11 mouse cellular contexts compared by ENCODE assay signal in genomic region chr13:85629506-85630175, GRCm38 (mm10).
DNase-seq lines count a peak whose midpoint lies in the region; ATAC-seq and TF ChIP-seq lines count a peak whose summit lies in the region.
"Had no signal": no experiment of that assay in that cellular context is flagged by ENCODE, and none has a peak within 500 bp of the region (broad histone marks: within the 10 kb centered on the region; RNA-seq: fewer than 3 reads in every experiment).

No protein-coding gene starts in this region.

- DNase-seq in cerebellum, postnatal 14 days, result peak; percentile 3 to 19
- DNase-seq in right cerebral cortex, adult 18-20 months, result peak; percentile 21
- DNase-seq in right cerebral cortex, postnatal 4 days, result no peak
- DNase-seq in layer of hippocampus, postnatal 14 days (ENCODE audit: low spot score in 2 of 2), result peak; percentile 21 to 42
- DNase-seq in stomach, postnatal 0 days (ENCODE audit: low spot score), result no peak
- DNase-seq in testis, postnatal 10 days (ENCODE audit: low spot score), result no peak
- DNase-seq in spleen, postnatal 14 days (ENCODE audit: low spot score in 2 of 2), result no peak

- H3K4me3 ChIP-seq in stomach, postnatal 0 days (ENCODE audit: low read depth, low read length), result no peak overlapping the region
- H3K4me3 ChIP-seq: heart, embryonic 13.5 days; midbrain, embryonic 15.5 days; stomach, embryonic 15.5 days had no signal

- no peak overlapping the region for H3K4me2 ChIP-seq in stomach, postnatal 0 days (replicated peaks; ENCODE audit: low read depth)
- H3K4me2 ChIP-seq: heart, embryonic 13.5 days; midbrain, embryonic 15.5 days; stomach, embryonic 15.5 days had no signal

- H3K27me3 ChIP-seq in stomach, postnatal 0 days (ENCODE audit: control insufficient read depth, insufficient read depth, low read length), result no peaks in the 10 kb centered on the region
- H3K27me3 ChIP-seq: heart, embryonic 13.5 days; midbrain, embryonic 15.5 days; stomach, embryonic 15.5 days had no signal

- no peaks in the 10 kb centered on the region for H3K36me3 ChIP-seq in stomach, postnatal 0 days (ENCODE audit: control insufficient read depth, insufficient read depth, low read length)
- H3K36me3 ChIP-seq: heart, embryonic 13.5 days; midbrain, embryonic 15.5 days; stomach, embryonic 15.5 days had no signal

- WGBS in stomach, postnatal 0 days, result 52% methylated on average over 4 of the region's 4 CpGs

- H3K27ac ChIP-seq in stomach, postnatal 0 days (replicated peaks), result peak overlapping the region; percentile 35; the same call in 1 of the 2 replicates
- H3K27ac ChIP-seq: heart, embryonic 13.5 days; midbrain, embryonic 15.5 days; stomach, embryonic 15.5 days had no signal

- no peak for ATAC-seq in cerebellum, adult (ENCODE audit: insufficient number of reproducible peaks, low FRiP score, low TSS enrichment)
- peak; percentile 56; the same call in 1 of the 2 replicates for ATAC-seq in stomach, postnatal 0 days (ENCODE audit: low FRiP score, low TSS enrichment)
- ATAC-seq: midbrain, embryonic 15.5 days had no signal

- H3K4me1 ChIP-seq in stomach, postnatal 0 days (replicated peaks; ENCODE audit: control insufficient read depth, insufficient read depth), result no peaks in the 10 kb centered on the region
- H3K4me1 ChIP-seq: heart, embryonic 13.5 days; midbrain, embryonic 15.5 days; stomach, embryonic 15.5 days had no signal

- TF ChIP-seq EP300 in stomach, postnatal 0 days (optimal IDR thresholded peaks at IDR 0.05), result peak; percentile 26

- no peak for TF ChIP-seq CTCF in stomach, postnatal 0 days (IDR thresholded peaks at IDR 0.05; ENCODE audit: low read depth)

- no peak overlapping the region for H3K9ac ChIP-seq in stomach, postnatal 0 days (ENCODE audit: low read length)
- H3K9ac ChIP-seq: heart, embryonic 13.5 days; midbrain, embryonic 15.5 days; stomach, embryonic 15.5 days had no signal

- H3K9me3 ChIP-seq in stomach, postnatal 0 days (ENCODE audit: control insufficient read depth, low read length), result no peaks in the 10 kb centered on the region
- H3K9me3 ChIP-seq: midbrain, embryonic 15.5 days; stomach, embryonic 15.5 days had no signal

Comparison
In these comparisons a context has a peak if more than half of its experiments do, and no peak if none do; other contexts are left out.
1. DNase-seq: peak in cerebellum, postnatal 14 days (2 of 2), right cerebral cortex, adult 18-20 months (single experiment) and layer of hippocampus, postnatal 14 days (2 of 2); none in right cerebral cortex, postnatal 4 days (single experiment), stomach, postnatal 0 days (single experiment), testis, postnatal 10 days (single experiment) and spleen, postnatal 14 days (0 of 2).